Mouse (Mus musculus): ENCODE data around the gene Tmed8. TPM values are rescaled to one million over a fixed set of nuclear protein-coding genes. Genes with fewer than 3 reads are reported as not detected.
A peak's percentile ranks its signal among the peaks of the same experiment; 100 is the strongest.
"Not testable (repeated sequence)": the region's sequence is repeated elsewhere in the genome, so short reads cannot be mapped to it uniquely, and the experiment has no call there.

Gene Tmed8
- total and polyA plus RNA-seq, 3 experiments: 27.3 to 34.8 (median 27.9) TPM

DNA sequence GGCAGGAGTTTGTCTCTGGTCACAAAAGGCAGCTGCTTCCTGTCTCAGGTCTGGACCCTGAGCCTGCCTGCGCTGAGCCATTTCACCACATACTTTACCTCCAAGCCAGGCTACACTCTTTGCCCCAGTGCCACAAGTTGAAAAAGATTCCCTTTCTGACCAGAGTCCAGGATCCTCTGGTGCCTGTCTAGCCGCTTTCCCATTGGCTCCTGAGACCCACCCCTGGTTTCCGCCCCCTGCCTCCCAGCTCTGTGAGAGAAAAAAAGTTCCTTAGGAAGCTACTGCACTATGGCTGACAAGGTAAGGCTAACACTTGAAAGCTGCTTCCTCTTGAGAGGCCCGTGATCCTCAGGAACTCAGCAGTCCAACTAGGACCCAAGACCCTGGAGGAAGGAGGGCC, 42.9 kb downstream of the Tmed8 start:
- in situ Hi-C loops (cut with MboI; ENCODE audit: low pct_ligation_motif_present, low pct_unique_long_range_greater_than_20kb, low sequenced_read_pairs) (no loop called here), dilution Hi-C loops (cut with MboI; ENCODE audit: extremely low pct_ligation_motif_present, extremely low pct_unique_long_range_greater_than_20kb, low sequenced_read_pairs) (no loop called here)
- peaks cover 0 to 51% of the 10 kb centered on the region in 2 experiments; a peak in 3 of 4 replicates for H3K4me1 ChIP-seq (ENCODE audit: control insufficient read depth in 1 of 2, insufficient read depth in 2 of 2)
- DNase-seq (ENCODE audit: extremely low read depth): peak; percentile 8
- no peaks in the 10 kb centered on the region for H3K27me3 ChIP-seq (replicated peaks)
- no peaks in the 10 kb centered on the region for H3K79me2 ChIP-seq (replicated peaks; ENCODE audit: control insufficient read depth, extremely low read depth, insufficient read depth, poor library complexity, severe bottlenecking)
- peaks cover 3% of the 10 kb centered on the region for H3K9me3 ChIP-seq (replicated peaks; ENCODE audit: low read length)
- no peak overlapping the region for H3K4me3 ChIP-seq (replicated peaks in 1 of 3; ENCODE audit: low read depth in 2 of 3, low read length in 2 of 3, poor library complexity in 1 of 3)
- TF ChIP-seq RCOR1 (conservative IDR thresholded peaks at IDR 0.05; ENCODE audit: low read depth, low read length): no peak
- TF ChIP-seq NELFE (IDR thresholded peaks at IDR 0.05; ENCODE audit: low read depth, low read length): no peak
- TF ChIP-seq HCFC1 (IDR thresholded peaks at IDR 0.05; ENCODE audit: low read depth, low read length): no peak
- H3K9ac ChIP-seq (ENCODE audit: insufficient read depth, low read depth): no peak overlapping the region
- peaks cover 17 to 40% of the 10 kb centered on the region in 2 experiments for H3K36me3 ChIP-seq (replicated peaks in 1 of 2; ENCODE audit: control insufficient read depth in 1 of 2, insufficient read depth in 1 of 2, low read length in 1 of 2)
- H3K27ac ChIP-seq (ENCODE audit: insufficient read depth, low read depth): no peak overlapping the region
- no peak overlapping the region for H3K4me2 ChIP-seq (ENCODE audit: insufficient read depth, low read depth, poor library complexity, severe bottlenecking)

DNA sequence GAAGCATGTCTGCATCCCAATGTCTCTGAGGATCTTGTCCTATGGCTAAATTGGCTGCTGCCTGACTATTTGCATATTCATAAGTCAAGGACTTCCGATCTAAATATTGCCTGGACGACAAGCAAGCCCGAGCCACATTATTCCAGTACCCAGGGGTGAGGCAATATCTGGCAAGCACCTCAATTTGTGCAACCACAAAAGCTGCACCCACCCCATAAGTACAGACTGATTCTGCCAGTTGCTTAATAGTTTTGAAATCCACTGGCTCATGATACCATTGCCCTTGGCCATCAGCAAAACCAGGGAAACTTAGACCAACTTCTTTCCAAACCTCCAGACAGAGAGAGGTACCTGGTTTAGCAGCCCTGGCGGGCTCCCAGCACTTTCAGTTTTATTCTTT, 45.8 kb downstream of the Tmed8 start:
- dilution Hi-C loops (cut with MboI; ENCODE audit: extremely low pct_ligation_motif_present, extremely low pct_unique_long_range_greater_than_20kb, low sequenced_read_pairs); H3K9me3 ChIP-seq (replicated peaks; ENCODE audit: low read length); in situ Hi-C loops (cut with MboI; ENCODE audit: low pct_ligation_motif_present, low pct_unique_long_range_greater_than_20kb, low sequenced_read_pairs); H3K27ac ChIP-seq (ENCODE audit: insufficient read depth, low read depth); H3K27me3 ChIP-seq (replicated peaks); H3K4me3 ChIP-seq (replicated peaks in 1 of 3; ENCODE audit: low read depth in 2 of 3, low read length in 2 of 3, poor library complexity in 1 of 3); H3K9ac ChIP-seq (ENCODE audit: insufficient read depth, low read depth); H3K79me2 ChIP-seq (replicated peaks; ENCODE audit: control insufficient read depth, extremely low read depth, insufficient read depth, poor library complexity, severe bottlenecking); H3K4me2 ChIP-seq (ENCODE audit: insufficient read depth, low read depth, poor library complexity, severe bottlenecking); DNase-seq (ENCODE audit: extremely low read depth): not testable (repeated sequence)
- Histone ChIP-seq H3K4me1 (ENCODE audit: control insufficient read depth in 1 of 2, insufficient read depth in 2 of 2) (peaks cover 0 to 28% of the 10 kb centered on the region in 2 experiments; a peak in 3 of 4 replicates), H3K36me3 (replicated peaks in 1 of 2; ENCODE audit: control insufficient read depth in 1 of 2, insufficient read depth in 1 of 2, low read length in 1 of 2) (peaks cover 11 to 20% of the 10 kb centered on the region in 2 experiments)

DNA sequence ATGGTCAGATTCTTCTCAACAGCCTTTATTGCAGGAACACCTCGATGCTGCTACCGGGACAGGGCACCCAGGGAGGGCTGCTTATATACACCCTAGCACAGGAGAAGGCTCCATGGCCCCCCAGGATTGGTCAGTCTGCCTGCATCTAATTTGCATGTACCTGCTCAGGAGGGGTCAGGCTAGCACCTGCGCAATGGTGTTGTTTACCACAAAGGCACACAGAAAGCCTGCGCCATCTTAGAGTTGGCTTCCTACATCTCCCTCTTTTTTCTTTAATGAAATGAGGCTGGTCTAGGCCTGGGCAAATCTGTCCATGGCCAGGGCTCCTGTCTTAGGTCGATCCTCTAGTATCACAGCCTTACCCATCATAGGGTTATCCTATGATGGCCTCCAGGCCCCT, 50.8 kb downstream of the Tmed8 start:
- H3K4me3 ChIP-seq (replicated peaks in 1 of 3; ENCODE audit: low read depth in 2 of 3, low read length in 2 of 3, poor library complexity in 1 of 3): no peak overlapping the region
- dilution Hi-C loops (cut with MboI; ENCODE audit: extremely low pct_ligation_motif_present, extremely low pct_unique_long_range_greater_than_20kb, low sequenced_read_pairs) (no loop called here), in situ Hi-C loops (cut with MboI; ENCODE audit: low pct_ligation_motif_present, low pct_unique_long_range_greater_than_20kb, low sequenced_read_pairs) (no loop called here)
- peaks cover 3 to 5% of the 10 kb centered on the region in 2 experiments for H3K36me3 ChIP-seq (replicated peaks in 1 of 2; ENCODE audit: control insufficient read depth in 1 of 2, insufficient read depth in 1 of 2, low read length in 1 of 2)
- TF ChIP-seq PAX5 (IDR thresholded peaks at IDR 0.05; ENCODE audit: low read length): no peak
- H3K4me2 ChIP-seq (ENCODE audit: insufficient read depth, low read depth, poor library complexity, severe bottlenecking): no peak overlapping the region
- H3K9ac ChIP-seq (ENCODE audit: insufficient read depth, low read depth): no peak overlapping the region
- peaks cover 0 to 20% of the 10 kb centered on the region in 2 experiments; a peak in 2 of 4 replicates for H3K4me1 ChIP-seq (ENCODE audit: control insufficient read depth in 1 of 2, insufficient read depth in 2 of 2)
- no peak overlapping the region for H3K27ac ChIP-seq (ENCODE audit: insufficient read depth, low read depth)
- DNase-seq (ENCODE audit: extremely low read depth): no peak
- peaks cover 20% of the 10 kb centered on the region for H3K79me2 ChIP-seq (replicated peaks; ENCODE audit: control insufficient read depth, extremely low read depth, insufficient read depth, poor library complexity, severe bottlenecking)
- H3K9me3 ChIP-seq (replicated peaks; ENCODE audit: low read length): peaks cover 5% of the 10 kb centered on the region
- no peaks in the 10 kb centered on the region for H3K27me3 ChIP-seq (replicated peaks)

DNA sequence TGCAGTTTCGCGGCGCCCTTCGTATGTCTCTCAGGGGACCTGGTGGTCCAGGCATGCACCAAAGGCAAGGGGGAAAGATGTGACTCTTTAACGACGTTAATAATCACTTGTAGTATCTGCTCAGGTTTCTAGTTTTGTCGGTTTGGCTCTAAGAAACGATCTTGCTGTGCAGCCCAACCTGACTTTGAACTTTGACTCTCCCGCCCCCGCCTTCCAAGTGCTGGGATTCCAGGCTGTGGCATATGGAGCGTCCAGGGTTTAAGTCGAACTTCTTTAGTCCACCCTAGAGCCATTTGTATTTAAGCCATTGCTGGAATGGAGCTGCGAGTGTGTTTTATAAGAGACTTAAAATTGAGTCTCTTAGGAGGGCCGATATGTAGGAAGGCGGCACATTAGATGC, 52.1 kb downstream of the Tmed8 start:
- dilution Hi-C loops (cut with MboI; ENCODE audit: extremely low pct_ligation_motif_present, extremely low pct_unique_long_range_greater_than_20kb, low sequenced_read_pairs): no loop called here
- peak overlapping the region; percentile 72 to 98 (median 85) for H3K4me3 ChIP-seq (replicated peaks in 1 of 3; ENCODE audit: low read depth in 2 of 3, low read length in 2 of 3, poor library complexity in 1 of 3)

More for the DNA sequence above, 52.1 kb downstream of the Tmed8 start:
- DNase-seq (ENCODE audit: extremely low read depth): no peak
- H3K4me1 ChIP-seq (ENCODE audit: control insufficient read depth in 1 of 2, insufficient read depth in 2 of 2): peaks cover 0 to 20% of the 10 kb centered on the region in 2 experiments; a peak in 2 of 4 replicates
- H3K27ac ChIP-seq (ENCODE audit: insufficient read depth, low read depth): peak overlapping the region; percentile 76; the same call in 1 of the 2 replicates
- in situ Hi-C loops (cut with MboI; ENCODE audit: low pct_ligation_motif_present, low pct_unique_long_range_greater_than_20kb, low sequenced_read_pairs): no loop called here
- no peaks in the 10 kb centered on the region for H3K27me3 ChIP-seq (replicated peaks)
- peaks cover 22% of the 10 kb centered on the region for H3K79me2 ChIP-seq (replicated peaks; ENCODE audit: control insufficient read depth, extremely low read depth, insufficient read depth, poor library complexity, severe bottlenecking)
- H3K9ac ChIP-seq (ENCODE audit: insufficient read depth, low read depth): peak overlapping the region; percentile 92
- TF ChIP-seq TCF12 (IDR thresholded peaks at IDR 0.05; ENCODE audit: low read depth, low read length): no peak
- TF ChIP-seq USF2 (conservative IDR thresholded peaks at IDR 0.05; ENCODE audit: low read depth, low read length): no peak; the same call in 1 of the 2 replicates
- TF ChIP-seq HCFC1 (IDR thresholded peaks at IDR 0.05; ENCODE audit: low read depth, low read length): no peak
- no peak for TF ChIP-seq ETS1 (conservative IDR thresholded peaks at IDR 0.05; ENCODE audit: low read depth, low read length)
- no peak for TF ChIP-seq SMC3 (IDR thresholded peaks at IDR 0.05; ENCODE audit: low read depth, low read length)
- no peak for TF ChIP-seq MXI1 (IDR thresholded peaks at IDR 0.05; ENCODE audit: low read depth, low read length)
- TF ChIP-seq KAT2A (IDR thresholded peaks at IDR 0.05; ENCODE audit: insufficient replicate concordance, low read length): no peak
- TF ChIP-seq GABPA (IDR thresholded peaks at IDR 0.05; ENCODE audit: insufficient replicate concordance, low read depth, low read length): no peak
- TF ChIP-seq MAZ (IDR thresholded peaks at IDR 0.05; ENCODE audit: low read depth, low read length): no peak
- TF ChIP-seq NELFE (IDR thresholded peaks at IDR 0.05; ENCODE audit: low read depth, low read length): no peak
- no peak for TF ChIP-seq ZC3H11A (IDR thresholded peaks at IDR 0.05; ENCODE audit: low read depth, low read length)
- TF ChIP-seq IRF4 (IDR thresholded peaks at IDR 0.05; ENCODE audit: low read depth, low read length): no peak
- TF ChIP-seq RAD21 (IDR thresholded peaks at IDR 0.05; ENCODE audit: low read depth, low read length): no peak
- no peak for TF ChIP-seq TBP (conservative IDR thresholded peaks at IDR 0.05; ENCODE audit: low read depth, low read length)
- no peak for TF ChIP-seq MAFK (IDR thresholded peaks at IDR 0.05; ENCODE audit: insufficient replicate concordance, low read length)
- TF ChIP-seq PAX5 (IDR thresholded peaks at IDR 0.05; ENCODE audit: low read length): no peak
- TF ChIP-seq POLR2A (IDR thresholded peaks at IDR 0.05; ENCODE audit: low read depth, low read length): no peak
- H3K36me3 ChIP-seq (replicated peaks in 1 of 2; ENCODE audit: control insufficient read depth in 1 of 2, insufficient read depth in 1 of 2, low read length in 1 of 2): peaks cover 3 to 8% of the 10 kb centered on the region in 2 experiments
- peaks cover 5% of the 10 kb centered on the region for H3K9me3 ChIP-seq (replicated peaks; ENCODE audit: low read length)
- H3K4me2 ChIP-seq (ENCODE audit: insufficient read depth, low read depth, poor library complexity, severe bottlenecking): peak overlapping the region; percentile 73

Data from CH12.LX (cell line).